Mouse (Mus musculus) adrenal gland, adult 2 months (tissue): ENCODE measurements at regions not wholly inside any gene's neighbourhood (a gene's known extent, or its start where the extent isn't known, plus 50 kb on each side); places are given as distances from the start of the nearest gene placed in this dataset.
"Not testable (repeated sequence)": the region's sequence is repeated elsewhere in the genome, so short reads cannot be mapped to it uniquely, and the experiment has no call there.

Experiments
- DNase-seq: peaks from one replicate; pipeline ENCODE4 v3.0.0; 2021

DNA sequence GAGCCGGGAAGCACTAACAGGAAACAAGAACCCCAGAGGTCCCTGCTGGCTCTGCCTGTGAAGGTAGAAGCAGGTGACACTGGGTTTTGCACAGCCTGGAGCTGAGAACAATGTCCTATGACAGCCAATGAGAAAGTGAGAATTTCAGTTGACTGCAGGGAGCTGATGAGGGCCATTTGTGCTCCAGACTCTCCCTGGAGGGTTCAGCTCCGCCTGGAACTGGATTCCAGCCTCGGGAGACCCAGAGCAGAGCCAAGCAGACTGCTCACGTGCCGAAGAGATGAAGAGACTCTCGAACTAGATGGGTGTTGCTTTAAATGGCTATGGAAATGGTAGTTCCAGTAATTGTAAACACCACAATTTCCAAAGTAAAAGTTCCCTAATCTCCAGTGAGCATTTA, 93.5 kb downstream of the Cand1 start:
- no peak for DNase-seq

DNA sequence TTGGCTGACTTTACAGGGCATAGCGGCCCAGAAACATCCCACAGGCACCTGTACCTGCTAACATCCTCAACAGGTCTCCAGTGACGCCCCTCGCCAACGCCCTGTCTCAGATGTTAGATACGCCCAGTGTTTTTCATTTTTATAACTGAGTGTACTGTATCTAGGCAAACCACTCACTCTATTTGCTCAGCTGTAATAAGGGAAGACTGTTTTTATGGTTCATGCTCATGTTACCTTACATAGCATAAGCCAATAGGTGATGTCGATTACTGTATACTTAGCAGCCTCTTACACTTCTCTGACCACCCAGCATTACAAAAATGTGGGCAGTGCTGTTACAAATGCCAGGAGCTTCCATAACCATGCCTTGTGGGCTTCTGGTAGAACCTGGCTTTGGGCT, 97.0 kb downstream of the Cand1 start:
- no peak for DNase-seq

DNA sequence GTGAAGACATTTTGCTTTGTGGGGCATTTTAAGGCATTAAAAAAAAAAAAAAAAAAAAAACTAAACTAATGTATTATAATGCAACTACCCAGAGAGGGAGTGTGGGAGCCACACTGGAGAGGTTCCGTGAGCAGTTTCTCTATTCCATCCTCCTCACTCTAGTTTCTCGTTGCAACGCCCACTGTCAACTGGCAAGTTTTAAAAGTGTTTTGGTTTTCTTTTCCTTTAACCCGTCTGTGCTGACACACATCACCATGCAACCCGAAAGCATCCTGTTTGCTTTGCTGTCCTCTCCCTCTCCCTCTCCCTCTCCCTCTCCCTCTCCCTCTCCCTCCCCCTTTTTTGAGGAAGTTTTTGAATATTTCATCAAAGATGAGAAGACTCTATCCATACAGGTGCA, 97.5 kb downstream of the Cand1 start:
- no peak for DNase-seq

DNA sequence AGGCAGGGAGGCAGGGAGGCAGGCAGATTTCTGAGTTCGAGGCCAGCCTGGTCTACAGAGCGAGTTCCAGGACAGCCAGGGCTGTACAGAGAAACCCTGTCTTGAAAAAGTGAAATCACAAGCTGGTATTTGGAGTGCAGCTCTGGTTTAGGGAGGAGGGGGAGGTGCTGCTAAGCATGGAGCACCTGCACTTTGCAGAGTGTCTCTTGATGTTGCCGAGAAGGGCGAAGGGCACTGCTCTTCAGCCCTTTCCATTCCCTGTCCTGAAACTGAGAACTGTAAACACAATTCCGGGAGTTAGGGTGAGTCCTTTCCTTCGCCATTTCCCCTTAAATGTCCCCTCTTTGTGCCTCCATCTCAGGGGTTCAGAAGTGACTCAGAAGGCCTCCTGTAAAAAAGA, 101.6 kb downstream of the Cand1 start:
- DNase-seq = no peak

DNA sequence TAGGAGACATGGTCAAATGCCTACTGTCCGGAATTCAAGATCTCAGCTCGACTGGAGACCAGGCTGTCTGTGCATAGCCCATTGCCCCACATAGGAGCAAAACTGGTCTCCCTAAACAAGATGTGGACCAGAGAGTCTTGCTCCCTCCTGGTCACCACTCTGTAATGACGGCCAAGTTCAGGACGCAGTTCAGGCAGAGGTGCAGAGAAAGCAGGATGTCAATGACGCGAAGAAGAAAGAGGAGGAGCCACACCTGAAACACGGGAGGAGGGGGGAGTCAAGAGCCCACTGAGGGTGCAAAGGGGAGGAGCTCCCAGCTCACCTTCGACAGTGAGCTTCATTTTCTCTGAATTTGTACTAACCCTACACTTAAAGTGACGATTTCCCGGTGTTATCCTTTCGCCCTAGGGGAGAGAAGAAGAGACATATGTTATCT, 104.3 kb downstream of the Cand1 start:
- no peak for DNase-seq

DNA sequence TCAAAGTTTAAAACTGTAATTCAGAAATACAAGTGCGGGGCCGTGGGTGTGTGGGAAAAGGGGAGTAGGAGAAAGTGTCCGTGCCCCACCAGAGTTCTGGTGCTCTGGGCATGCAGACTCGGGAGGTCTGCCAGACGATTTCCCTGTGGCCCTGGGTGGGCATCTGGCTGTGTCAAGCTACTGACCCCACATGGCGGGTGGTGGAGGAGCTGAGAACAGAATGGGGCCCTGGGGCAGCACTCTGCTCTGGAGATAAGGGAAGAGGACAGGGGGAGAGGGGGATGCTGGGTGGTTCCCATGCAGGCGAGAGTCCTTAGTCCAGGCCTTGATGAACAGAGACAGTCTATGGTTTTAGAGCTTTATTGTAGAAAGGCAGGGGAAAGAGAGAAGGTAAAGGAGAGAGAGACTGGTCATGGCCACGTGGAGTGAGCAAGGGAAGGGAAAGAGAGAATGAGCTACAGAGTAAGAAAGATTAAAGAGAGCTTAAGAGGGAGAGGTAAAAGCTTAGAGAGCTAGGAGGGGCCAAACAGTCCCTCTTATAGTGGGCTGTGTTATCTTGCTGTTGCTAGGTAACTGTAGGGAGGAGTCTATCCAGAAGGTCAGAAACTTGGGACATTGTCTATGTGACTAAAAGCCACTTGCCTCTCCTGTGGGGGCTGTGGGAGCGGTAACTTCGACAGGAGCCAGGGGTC, 104.9 kb downstream of the Cand1 start:
- DNase-seq = no peak

DNA sequence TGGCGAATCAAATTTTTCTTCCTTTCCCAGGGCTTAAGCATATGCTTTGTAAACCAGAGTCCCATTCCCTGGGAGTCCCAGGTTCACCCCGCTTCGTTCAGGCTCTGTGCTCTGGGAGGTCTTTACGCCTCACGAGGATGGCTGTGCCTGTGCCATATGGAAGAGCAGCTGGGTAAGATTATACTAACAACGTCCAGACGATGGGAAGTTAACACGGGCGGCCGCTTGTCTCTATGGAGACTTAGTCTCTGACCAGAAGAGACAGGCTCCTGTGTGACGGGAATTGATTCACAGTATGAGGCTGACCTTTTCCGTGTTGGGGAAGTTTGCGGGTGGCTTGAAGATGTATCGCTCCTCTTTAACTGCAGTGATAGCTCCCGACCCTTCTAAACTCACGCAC, 107.9 kb downstream of the Cand1 start:
- DNase-seq = no peak

DNA sequence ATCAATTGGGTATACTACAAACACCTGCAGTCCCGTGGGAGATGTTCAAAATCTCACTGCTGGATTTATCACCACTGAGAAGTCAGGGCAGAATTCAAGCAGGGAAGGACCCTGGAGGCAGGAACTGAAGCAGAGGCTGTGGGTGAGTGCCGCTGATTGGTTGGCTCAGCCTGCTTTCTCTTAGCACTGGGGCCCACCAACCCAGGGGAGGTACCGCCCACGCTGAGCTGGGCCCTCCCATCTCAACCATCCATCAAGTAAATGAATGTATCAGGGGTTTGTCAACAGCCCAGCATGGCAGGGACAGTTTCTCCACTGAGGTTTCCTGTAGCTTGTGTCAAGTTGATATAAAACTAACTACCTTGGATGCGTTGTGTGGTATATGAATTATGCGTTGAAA, 109.2 kb downstream of the Cand1 start:
- no peak for DNase-seq

DNA sequence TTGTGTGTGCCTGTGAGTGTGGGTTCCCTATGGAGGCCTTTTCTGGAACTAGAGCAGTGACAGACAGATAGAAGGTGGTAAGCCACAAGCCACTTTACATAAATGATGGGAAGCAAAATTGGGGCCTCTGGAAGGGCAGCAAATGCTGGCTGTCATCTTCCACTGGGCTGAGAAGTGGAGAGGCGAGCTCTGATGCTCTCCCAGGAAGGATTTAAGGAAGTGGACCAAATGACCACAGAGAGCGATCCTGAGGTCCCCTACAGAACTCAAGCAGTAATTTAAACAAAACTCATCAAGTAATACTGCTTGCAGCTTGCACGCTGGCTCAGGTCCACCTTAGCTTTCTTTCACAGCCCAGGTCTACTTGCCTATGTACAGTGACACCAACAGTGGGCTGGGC, 111.8 kb downstream of the Cand1 start:
- no peak for DNase-seq

DNA sequence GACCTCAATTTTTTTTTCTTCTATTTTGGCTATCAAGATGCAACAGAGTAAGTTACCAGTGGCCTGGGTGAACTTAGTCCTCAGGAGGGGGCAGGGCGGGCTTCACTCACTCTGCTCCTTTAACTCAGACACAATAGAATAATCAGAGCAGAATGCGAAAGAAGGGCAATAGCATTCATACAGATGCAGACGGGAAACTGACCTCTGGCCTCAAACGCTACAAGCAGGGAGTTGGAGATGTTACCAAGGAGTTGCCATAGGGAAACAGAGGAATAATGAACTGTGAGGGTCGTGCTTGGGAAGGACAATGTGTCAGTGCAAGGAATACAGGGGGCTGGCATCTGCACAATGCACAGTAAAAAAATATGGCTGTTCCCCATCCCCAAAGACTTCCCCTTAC, 116.3 kb downstream of the Cand1 start:
- no peak for DNase-seq

DNA sequence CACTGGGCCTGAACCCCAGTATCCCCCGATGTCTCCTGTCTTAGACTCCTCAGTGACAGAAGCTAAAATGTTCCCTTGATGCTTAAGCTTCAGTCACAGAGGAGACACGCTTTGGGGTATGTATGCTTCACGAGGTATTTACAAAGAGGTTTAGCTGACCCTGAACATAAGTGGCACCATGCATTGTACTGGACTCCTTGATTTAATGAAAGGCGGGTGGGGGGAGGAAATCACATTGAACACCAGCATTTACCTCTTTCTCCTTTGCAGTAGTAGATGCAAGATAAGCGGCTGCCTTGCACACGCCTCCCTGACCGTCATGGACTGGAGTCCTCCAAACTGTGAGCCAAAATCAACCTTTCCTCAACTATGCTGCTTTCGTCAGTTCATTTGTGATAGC, 117.5 kb downstream of the Cand1 start:
- DNase-seq = no peak

DNA sequence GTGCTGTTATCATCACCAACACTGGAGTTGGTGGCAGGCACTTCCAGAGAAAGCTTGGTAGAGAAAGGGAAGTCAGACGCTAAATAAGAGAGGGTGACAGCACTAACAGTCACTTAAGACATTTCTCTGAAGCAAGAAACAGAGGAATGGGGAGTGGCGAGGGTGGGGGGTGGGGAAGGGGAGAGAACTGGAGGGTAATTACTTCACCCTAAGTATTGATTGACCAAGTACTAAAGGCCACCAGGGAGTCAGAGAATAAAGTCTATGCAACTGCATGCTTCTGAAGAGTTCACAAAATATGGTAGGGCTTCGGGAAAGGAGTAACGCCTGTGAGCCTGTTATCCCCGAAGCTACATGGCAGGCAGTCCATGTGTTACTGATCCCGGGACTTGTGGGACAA, 118.3 kb downstream of the Cand1 start:
- no peak for DNase-seq

DNA sequence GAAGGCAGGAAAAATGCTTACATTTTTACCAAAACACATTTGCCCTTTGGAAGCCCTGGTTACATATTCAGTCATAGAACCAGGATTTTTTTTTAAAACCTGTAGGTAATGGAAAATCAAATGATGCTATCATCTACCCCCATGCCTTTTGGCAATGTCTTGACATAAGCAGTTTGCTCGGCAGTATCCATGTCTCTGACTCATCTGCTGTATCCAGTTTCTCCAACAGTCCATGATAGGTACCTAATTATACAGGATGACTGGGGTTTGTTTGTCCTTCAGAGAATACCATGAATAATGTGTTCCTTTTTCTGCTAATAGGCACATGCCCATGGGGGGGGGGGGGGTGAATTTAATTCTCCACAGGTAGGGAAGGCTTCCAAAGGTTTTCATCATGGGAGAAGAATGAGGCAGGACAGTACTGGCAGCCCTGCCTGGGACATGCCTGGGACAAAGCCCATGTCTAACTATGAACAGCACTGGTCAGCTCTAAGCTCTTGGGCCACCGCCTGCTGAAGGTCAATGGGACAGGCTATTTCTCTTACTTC, 122.9 kb downstream of the Cand1 start:
- DNase-seq = no peak

DNA sequence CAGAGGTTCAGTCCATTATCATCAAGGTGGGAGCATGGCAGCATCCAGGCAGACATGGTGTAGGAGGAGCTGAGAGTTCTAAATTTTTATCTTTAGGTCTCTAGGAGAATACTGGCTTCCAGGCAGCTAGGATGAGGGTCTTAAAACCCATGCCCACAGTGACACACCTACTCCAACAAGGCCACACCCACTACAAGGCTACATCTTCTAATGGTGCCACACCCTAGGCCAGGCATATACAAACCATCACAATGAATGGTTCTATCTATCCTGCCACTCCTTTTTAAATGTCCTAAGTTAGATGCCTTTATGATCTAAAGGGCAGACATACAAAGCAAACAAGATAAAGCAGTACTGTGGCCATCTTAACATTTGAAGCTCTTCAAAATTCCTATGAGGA, 124.7 kb downstream of the Cand1 start:
- not testable (repeated sequence) for DNase-seq

DNA sequence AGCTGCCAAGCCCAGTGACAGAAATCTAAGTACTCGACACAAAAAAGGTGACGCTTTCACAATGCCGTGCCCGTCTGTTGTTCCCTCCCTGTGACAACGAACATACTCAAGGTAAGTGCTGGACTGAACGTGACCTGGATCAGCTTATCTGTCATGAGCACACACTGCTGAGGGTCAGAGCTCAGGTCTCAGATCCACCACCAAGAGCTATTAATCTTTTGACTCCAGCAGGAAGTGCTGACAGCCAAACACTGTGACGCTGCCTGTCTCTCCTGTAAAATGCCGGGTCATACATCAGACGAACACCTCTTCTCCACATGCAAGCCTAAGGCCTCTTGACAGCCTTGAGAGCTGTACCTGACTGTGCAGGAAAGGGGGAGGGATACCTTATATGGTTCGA, 125.2 kb downstream of the Cand1 start:
- DNase-seq = no peak

DNA sequence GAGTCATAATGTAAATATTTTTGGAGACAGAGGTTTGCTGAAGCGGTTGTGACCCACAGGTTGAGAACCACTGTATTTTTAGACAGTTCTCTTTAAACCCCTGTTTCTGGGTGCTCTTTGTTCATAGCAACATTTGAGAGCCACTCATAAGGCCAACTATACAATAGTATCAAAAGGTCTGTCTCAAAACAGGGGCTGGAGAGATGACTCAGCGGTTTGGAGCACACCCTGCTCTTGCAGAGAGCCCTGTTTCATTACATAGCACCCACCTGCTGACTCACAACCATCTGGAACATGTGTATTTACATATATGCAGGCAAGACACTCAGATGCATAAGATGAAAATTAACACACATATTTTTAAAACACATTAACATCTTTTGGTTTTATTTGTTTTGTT, 128.0 kb downstream of the Cand1 start:
- no peak for DNase-seq

DNA sequence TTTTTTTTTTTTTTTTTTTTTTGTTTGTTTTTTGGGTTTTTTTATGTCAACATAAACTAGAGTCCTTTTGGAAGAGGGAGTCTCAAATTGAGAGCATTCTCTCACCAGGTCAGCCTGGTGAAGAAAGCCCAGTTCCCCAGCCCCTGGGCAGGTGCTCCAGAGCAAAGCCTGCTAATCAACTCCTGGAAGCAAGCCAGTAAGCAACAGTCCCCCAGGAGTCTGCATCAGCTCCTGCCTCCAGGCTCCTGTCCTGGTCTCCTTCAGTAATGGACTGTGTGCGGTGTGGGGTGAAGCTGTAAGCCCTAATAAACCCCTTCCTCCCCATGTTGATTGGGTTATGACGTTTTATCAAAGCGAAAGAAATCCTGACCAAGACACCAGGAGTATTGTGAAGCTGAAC, 128.4 kb downstream of the Cand1 start:
- DNase-seq = no peak

DNA sequence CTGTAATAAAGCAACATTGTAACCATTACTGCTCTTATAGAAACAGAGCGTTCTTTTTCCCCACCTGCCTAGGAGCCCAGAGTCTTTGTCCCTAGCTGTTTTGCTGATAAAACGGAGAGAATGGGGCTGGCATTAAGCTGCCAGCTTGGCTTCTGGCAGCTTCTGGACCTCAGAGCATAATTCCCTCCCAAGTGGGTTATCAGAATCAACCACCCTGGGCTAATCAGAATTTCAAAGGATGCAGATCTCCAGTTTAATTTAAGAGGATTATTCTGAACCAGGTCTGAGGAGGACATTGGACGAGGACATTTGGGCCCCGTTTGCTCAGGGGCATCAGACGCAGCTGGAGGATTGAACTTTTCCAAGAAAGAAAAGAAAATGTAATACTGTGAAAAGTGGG, 129.2 kb downstream of the Cand1 start:
- DNase-seq = no peak

DNA sequence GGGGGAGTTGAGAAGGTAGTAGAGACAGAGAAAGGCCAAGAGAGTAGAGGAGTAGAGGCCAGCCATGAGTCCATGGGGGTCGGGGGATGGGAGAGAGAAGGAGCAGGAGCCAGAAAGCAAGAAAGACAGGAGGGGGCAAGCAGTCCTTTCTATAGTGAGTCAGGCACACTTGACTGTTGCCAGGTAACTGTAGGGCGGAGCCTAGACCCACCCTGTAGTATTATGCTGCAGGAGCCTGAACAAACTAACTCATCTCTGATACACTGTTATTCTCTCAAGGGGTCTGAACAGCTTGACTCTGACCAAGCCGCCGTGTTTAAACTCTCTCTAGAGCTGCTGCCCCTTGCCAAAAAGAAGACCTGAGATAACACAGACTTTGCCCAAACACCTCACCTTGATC, 130.6 kb downstream of the Cand1 start:
- no peak for DNase-seq

DNA sequence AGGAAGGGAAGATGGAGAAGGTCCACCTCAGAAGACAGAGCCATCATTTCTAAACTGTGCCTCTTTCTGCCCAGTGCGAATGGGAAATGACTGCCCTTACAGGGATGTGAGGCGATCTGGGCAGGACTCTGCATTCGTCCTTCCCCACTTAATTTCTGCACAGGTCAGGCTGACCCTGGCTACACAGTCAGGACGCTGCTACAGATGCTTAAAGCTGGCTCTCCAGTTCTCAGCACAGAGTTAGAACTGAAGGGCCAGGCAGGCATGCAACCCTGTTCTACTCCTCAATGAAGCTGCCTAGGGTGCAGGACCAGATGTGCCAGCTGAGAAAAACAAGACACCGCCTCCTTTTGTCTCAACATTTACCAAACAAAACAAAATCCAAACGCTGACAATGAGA, 132.1 kb downstream of the Cand1 start:
- no peak for DNase-seq

DNA sequence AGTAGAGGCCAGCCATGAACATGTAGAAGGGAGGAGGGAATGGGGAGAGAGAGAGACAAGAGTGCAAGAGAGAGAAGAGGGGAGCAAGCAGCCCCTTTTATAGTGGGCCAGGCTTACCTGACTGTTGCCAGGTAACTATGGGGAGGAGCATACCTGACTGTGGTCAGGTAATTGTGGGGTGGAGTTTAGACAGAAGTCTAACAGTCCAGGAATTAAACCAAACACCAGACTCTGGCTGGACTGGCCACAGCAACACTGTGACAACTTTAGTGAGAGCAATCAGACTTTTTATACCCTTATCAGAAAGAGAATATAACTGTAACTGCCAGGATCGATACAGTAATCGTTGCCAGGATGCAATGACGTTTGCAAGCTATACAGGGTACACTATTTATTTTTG, 133.8 kb downstream of the Cand1 start:
- DNase-seq = no peak

DNA sequence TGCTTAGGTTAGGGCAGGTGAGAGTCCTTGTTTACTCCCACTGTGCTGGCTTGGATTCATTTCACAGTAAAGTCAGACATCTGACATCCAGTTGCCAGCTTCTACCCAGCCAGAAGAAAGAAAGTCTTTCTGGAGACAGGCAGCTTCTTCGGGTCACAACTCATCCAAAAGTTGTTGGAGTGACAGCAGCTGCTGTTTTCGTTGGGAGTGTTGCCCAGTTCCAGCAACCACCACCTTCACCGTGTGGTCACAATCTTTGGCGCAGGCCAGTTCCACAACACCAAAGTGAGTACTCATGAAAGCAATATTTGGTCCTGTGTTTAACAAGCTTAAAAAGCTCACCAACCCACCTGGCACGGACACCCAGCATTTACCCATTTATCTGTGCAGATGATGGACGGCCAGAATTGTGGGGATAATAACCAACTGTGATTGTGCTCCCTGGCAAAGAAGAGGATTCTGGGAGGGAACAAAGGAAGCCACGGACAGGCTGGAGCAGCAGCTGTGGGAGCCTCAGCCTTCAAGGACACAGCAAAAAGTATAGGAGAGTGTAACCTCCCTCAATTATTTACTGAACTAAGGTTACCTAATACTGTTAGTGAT, 134.5 kb downstream of the Cand1 start:
- no peak for DNase-seq

DNA sequence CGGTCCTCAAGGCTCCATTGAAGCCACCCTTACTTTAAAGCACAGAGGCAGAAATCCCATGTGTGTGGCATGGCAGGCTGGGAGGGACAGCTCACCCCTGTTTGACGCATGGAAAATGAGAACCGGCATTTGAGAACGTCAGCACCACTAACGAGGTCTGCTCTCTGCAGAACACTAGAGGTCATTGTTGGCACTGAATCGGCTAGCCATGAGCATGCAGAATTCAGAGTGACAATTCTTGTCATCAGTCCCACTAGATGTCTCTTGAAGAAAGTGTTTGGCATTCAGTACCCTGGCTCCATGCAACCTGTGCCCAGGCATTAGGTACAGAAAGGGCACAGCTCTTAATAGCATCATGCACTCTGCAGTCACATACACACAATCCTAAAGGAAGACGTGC, 139.3 kb downstream of the Cand1 start:
- no peak for DNase-seq

DNA sequence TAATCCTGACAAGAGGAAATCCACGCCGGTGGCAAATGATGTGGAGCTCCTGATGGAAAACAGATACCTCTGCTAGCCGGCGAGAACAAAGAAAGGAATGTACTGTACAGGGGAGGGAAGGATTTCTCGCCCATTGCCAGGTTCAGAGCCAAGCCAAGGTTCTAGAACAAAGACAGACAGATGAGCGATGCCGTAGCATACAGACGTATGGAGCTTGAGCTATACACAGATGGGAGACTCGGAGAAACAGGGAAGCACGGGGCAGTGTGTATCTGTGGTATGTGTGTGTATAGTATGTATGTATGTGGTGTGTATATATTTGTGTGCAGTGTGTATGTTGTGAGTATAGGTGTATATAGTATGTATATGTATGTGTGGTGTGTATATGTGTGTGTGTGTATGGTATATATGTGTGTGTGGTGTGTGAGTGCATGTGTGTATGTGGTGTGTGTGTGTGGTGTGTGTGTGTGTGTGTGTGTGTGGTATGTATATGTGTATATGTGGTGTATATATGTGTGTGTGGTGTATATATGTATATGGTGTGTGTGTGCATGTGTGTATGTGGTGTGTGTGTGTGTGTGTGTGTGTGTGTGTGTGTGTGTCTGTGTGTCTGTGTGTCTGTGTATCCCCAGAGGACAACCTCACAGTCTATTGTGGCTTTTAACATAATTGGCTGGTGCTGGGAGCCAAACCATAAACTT, 140.6 kb downstream of the Cand1 start:
- no peak for DNase-seq
